11 mouse cellular contexts compared by ENCODE assay signal in genomic region chr5:67011043-67011870, GRCm38 (mm10).
DNase-seq lines count a peak whose midpoint lies in the region; ATAC-seq and TF ChIP-seq lines count a peak whose summit lies in the region.
"Had no signal": no experiment of that assay in that cellular context is flagged by ENCODE, and none has a peak within 500 bp of the region (broad histone marks: within the 10 kb centered on the region; RNA-seq: fewer than 3 reads in every experiment).

No protein-coding gene starts in this region.

- H3K27ac ChIP-seq in hindbrain, embryonic 16.5 days (ENCODE audit: low read depth, low read length), result peak overlapping the region; percentile 44; the same call in 1 of the 2 replicates
- H3K27ac ChIP-seq in hindbrain, embryonic 11.5 days (ENCODE audit: low read depth, low read length), result no peak overlapping the region
- peak overlapping the region; percentile 15 for H3K27ac ChIP-seq in heart, postnatal 0 days (ENCODE audit: low read depth)
- H3K27ac ChIP-seq: midbrain, embryonic 13.5 days had no signal

- H3K4me2 ChIP-seq in hindbrain, embryonic 16.5 days (ENCODE audit: low read length), result no peak overlapping the region
- no peak overlapping the region for H3K4me2 ChIP-seq in hindbrain, embryonic 11.5 days (replicated peaks; ENCODE audit: low read depth, low read length)
- H3K4me2 ChIP-seq in heart, postnatal 0 days (ENCODE audit: low read depth, low read length), result no peak overlapping the region
- H3K4me2 ChIP-seq: midbrain, embryonic 13.5 days had no signal

- no peaks in the 10 kb centered on the region for H3K9me3 ChIP-seq in hindbrain, embryonic 16.5 days (ENCODE audit: control insufficient read depth, low read length)
- no peaks in the 10 kb centered on the region for H3K9me3 ChIP-seq in hindbrain, embryonic 11.5 days (ENCODE audit: control insufficient read depth, low read length)
- H3K9me3 ChIP-seq in heart, postnatal 0 days (replicated peaks; ENCODE audit: control insufficient read depth, low read length), result no peaks in the 10 kb centered on the region
- H3K9me3 ChIP-seq: midbrain, embryonic 13.5 days had no signal

- DNase-seq in hindbrain, embryonic 11.5 days (ENCODE audit: low spot score), result no peak
- peak; percentile 79 for DNase-seq in adrenal gland, adult 8-10 months
- DNase-seq in cerebellum, adult 8-10 months, result peak; percentile 77
- peak; percentile 77 for DNase-seq in heart, postnatal 0 days (ENCODE audit: low spot score)
- DNase-seq in lung, postnatal 14 days, result no peak
- DNase-seq in liver, result no peak
- no peak for DNase-seq in kidney, adult 8-10 months
- DNase-seq: kidney, adult 11 months; right cerebral cortex, adult 18-20 months had no signal

- no peaks in the 10 kb centered on the region; the same call in 1 of the 2 replicates for H3K4me1 ChIP-seq in hindbrain, embryonic 16.5 days (ENCODE audit: control insufficient read depth, insufficient read depth, low read depth, low read length)
- no peaks in the 10 kb centered on the region for H3K4me1 ChIP-seq in hindbrain, embryonic 11.5 days (replicated peaks; ENCODE audit: control insufficient read depth, insufficient read depth, low read length)
- no peaks in the 10 kb centered on the region for H3K4me1 ChIP-seq in heart, postnatal 0 days (ENCODE audit: control insufficient read depth, insufficient read depth)
- H3K4me1 ChIP-seq: midbrain, embryonic 13.5 days had no signal

- H3K9ac ChIP-seq in hindbrain, embryonic 16.5 days (ENCODE audit: low read depth, low read length), result no peak overlapping the region
- no peak overlapping the region for H3K9ac ChIP-seq in hindbrain, embryonic 11.5 days (ENCODE audit: low read depth, low read length)
- H3K9ac ChIP-seq in heart, postnatal 0 days (replicated peaks; ENCODE audit: low read depth, low read length), result no peak overlapping the region
- H3K9ac ChIP-seq: midbrain, embryonic 13.5 days had no signal

- 78% methylated on average over 16 of the region's 16 CpGs for WGBS in hindbrain, embryonic 16.5 days
- WGBS in hindbrain, embryonic 11.5 days, result 91% methylated on average over 16 of the region's 16 CpGs
- WGBS in heart, postnatal 0 days, result 68% methylated on average over 16 of the region's 16 CpGs

- no peak for TF ChIP-seq CTCF in heart, postnatal 0 days (IDR thresholded peaks at IDR 0.05; ENCODE audit: low read depth)

- H3K4me3 ChIP-seq in hindbrain, embryonic 16.5 days (ENCODE audit: low read length), result no peak overlapping the region
- no peak overlapping the region for H3K4me3 ChIP-seq in hindbrain, embryonic 11.5 days (ENCODE audit: low read depth, low read length)
- H3K4me3 ChIP-seq in heart, postnatal 0 days (ENCODE audit: low read depth, low read length), result no peak overlapping the region
- H3K4me3 ChIP-seq: midbrain, embryonic 13.5 days had no signal

- no peaks in the 10 kb centered on the region for H3K27me3 ChIP-seq in hindbrain, embryonic 16.5 days (replicated peaks; ENCODE audit: control insufficient read depth, insufficient read depth, low read length)
- H3K27me3 ChIP-seq in hindbrain, embryonic 11.5 days (ENCODE audit: control insufficient read depth, insufficient read depth, low read length), result no peaks in the 10 kb centered on the region
- H3K27me3 ChIP-seq in heart, postnatal 0 days (ENCODE audit: control insufficient read depth, insufficient read depth, low read length), result no peaks in the 10 kb centered on the region
- H3K27me3 ChIP-seq: midbrain, embryonic 13.5 days had no signal

- TF ChIP-seq EP300 in heart, postnatal 0 days (IDR thresholded peaks at IDR 0.05; ENCODE audit: low read depth), result no peak

- peak; percentile 54; the same call in 1 of the 2 replicates for ATAC-seq in hindbrain, embryonic 16.5 days
- ATAC-seq in hindbrain, embryonic 11.5 days (ENCODE audit: low FRiP score), result no peak
- ATAC-seq in heart, postnatal 0 days (ENCODE audit: insufficient read depth, low read depth), result peak; percentile 92
- ATAC-seq: midbrain, embryonic 13.5 days had no signal

- H3K36me3 ChIP-seq in hindbrain, embryonic 16.5 days (ENCODE audit: control insufficient read depth, insufficient read depth, low read length), result peaks cover 4% of the 10 kb centered on the region
- H3K36me3 ChIP-seq in hindbrain, embryonic 11.5 days (ENCODE audit: control insufficient read depth, insufficient read depth, low read length), result peaks cover 5% of the 10 kb centered on the region; the same call in 1 of the 2 replicates
- 0 out of 2 replicates have a peak, but pooled peaks cover 3% of the 10 kb centered on the region for H3K36me3 ChIP-seq in heart, postnatal 0 days (replicated peaks; ENCODE audit: control insufficient read depth, insufficient read depth, low read length)

Comparison
In these comparisons a context has a peak if more than half of its experiments do, and no peak if none do; other contexts are left out.
1. DNase-seq: peak in adrenal gland, adult 8-10 months (single experiment), cerebellum, adult 8-10 months (single experiment) and heart, postnatal 0 days (single experiment); none in hindbrain, embryonic 11.5 days (single experiment), lung, postnatal 14 days (single experiment), liver (single experiment) and kidney, adult 8-10 months (0 of 2).